Mouse (Mus musculus) hindbrain, embryonic 13.5 days (tissue): ENCODE results near the gene Letm1. TPM values are rescaled to one million over a fixed set of nuclear protein-coding genes. Genes with fewer than 3 reads are reported as not detected.

Experiments used
- ATAC-seq: fragments of 200-750 bp; cut with Nextera tagmentation; 2 replicates; pipeline ENCODE4 v1.8.0; 2017; ENCODE audit warnings: moderate TSS enrichment; ENCODE audit not compliant: low FRiP score
- H3K27ac ChIP-seq: fragments of 300-500 bp; sonication (generic); 2 replicates; pipeline ENCODE4 v1.5.1; 2015; ENCODE audit warnings: inconsistent platforms, mild to moderate bottlenecking, moderate library complexity
- H3K27me3 ChIP-seq: fragments of 300-500 bp; sonication (generic); 2 replicates; pipeline ENCODE4 v1.6.1; 2015; ENCODE audit warnings: mild to moderate bottlenecking, inconsistent platforms
- H3K36me3 ChIP-seq: fragments of 300-500 bp; sonication (generic); 2 replicates; pipeline ENCODE4 v1.6.1; 2015; ENCODE audit warnings: mild to moderate bottlenecking, inconsistent platforms
- H3K4me1 ChIP-seq: fragments of 300-500 bp; sonication (generic); replicated peaks from 2 replicates; pipeline ENCODE4 v1.6.1; 2015; ENCODE audit warnings: inconsistent platforms
- H3K4me2 ChIP-seq: fragments of 300-500 bp; sonication (generic); 2 replicates; pipeline ENCODE4 v1.6.1; 2015; ENCODE audit warnings: inconsistent platforms, mild to moderate bottlenecking, moderate library complexity
- H3K4me3 ChIP-seq: fragments of 300-500 bp; sonication (generic); 2 replicates; pipeline ENCODE4 v1.5.1; 2015; ENCODE audit warnings: mild to moderate bottlenecking, inconsistent platforms
- H3K9ac ChIP-seq: fragments of 300-500 bp; sonication (generic); 2 replicates; pipeline ENCODE4 v1.6.1; 2015; ENCODE audit warnings: mild to moderate bottlenecking, inconsistent platforms
- H3K9me3 ChIP-seq: fragments of 300-500 bp; sonication (generic); 2 replicates; pipeline ENCODE4 v1.6.1; 2016; ENCODE audit warnings: inconsistent platforms
- WGBS: fragments of 180-500 bp; shearing (Covaris S2); methylation state at CpG from one replicate; pipeline ENCODE4 v1.1.7; 2015; 5-methylcytosine and 5-hydroxymethylcytosine counted together
- polyA plus RNA-seq: library from polyadenylated mRNA; unstranded; fragments of >200 nt; fragmentation: Nextera tagmentation; extraction: Ambion mirVana; gene quantifications from 2 replicates; pipeline ENCODE4 v1.2.1, GENCODE M21; 2015

Letm1 gene
- polyA plus RNA-seq, 1 experiment from 2014 or later, result 58.5 TPM

- no peak for ATAC-seq
These were observed 33.5 kb upstream of the Letm1 start for GRCm38 (mm10) chr5:33816008-33816725.

GRCm38 (mm10) chr5:33811519-33811918 is 28.9 kb upstream of the Letm1 start:
- Histone ChIP-seq H3K9ac (no peak overlapping the region), H3K36me3 (no peaks in the 10 kb centered on the region), H3K4me3 (no peak overlapping the region), H3K4me1 (no peaks in the 10 kb centered on the region), H3K4me2 (no peak overlapping the region), H3K9me3 (no peaks in the 10 kb centered on the region), H3K27ac (no peak overlapping the region), H3K27me3 (no peaks in the 10 kb centered on the region)
- 93% methylated on average over 4 of the region's 4 CpGs for WGBS
- ATAC-seq, result no peak

More at GRCm38 (mm10) chr5:33816008-33816725, 33.5 kb upstream of the Letm1 start:
- Histone ChIP-seq H3K4me3 (no peak overlapping the region), H3K27ac (no peak overlapping the region), H3K4me2 (no peak overlapping the region), H3K9me3 (no peaks in the 10 kb centered on the region), H3K27me3 (no peaks in the 10 kb centered on the region), H3K36me3 (no peaks in the 10 kb centered on the region), H3K9ac (no peak overlapping the region), H3K4me1 (peaks cover 17% of the 10 kb centered on the region)
- WGBS, result 91% methylated on average over 6 of the region's 6 CpGs

GRCm38 (mm10) chr5:33803337-33803736 is 20.7 kb upstream of the Letm1 start:
- H3K36me3 ChIP-seq, result no peaks in the 10 kb centered on the region
- no peak for ATAC-seq
- H3K4me2 ChIP-seq, result no peak overlapping the region
- no peak overlapping the region for H3K4me3 ChIP-seq
- WGBS, result 94% methylated on average over 2 of the region's 2 CpGs
- peaks cover 19% of the 10 kb centered on the region for H3K9me3 ChIP-seq
- no peak overlapping the region for H3K9ac ChIP-seq
- no peak overlapping the region for H3K27ac ChIP-seq
- no peaks in the 10 kb centered on the region for H3K4me1 ChIP-seq
- no peaks in the 10 kb centered on the region for H3K27me3 ChIP-seq

GRCm38 (mm10) chr5:33791912-33792643 is 9.5 kb upstream of the Letm1 start:
- Histone ChIP-seq H3K4me1 (no peaks in the 10 kb centered on the region), H3K4me3 (no peak overlapping the region), H3K36me3 (no peaks in the 10 kb centered on the region), H3K9me3 (no peaks in the 10 kb centered on the region), H3K27me3 (no peaks in the 10 kb centered on the region), H3K9ac (no peak overlapping the region), H3K4me2 (no peak overlapping the region), H3K27ac (no peak overlapping the region)
- WGBS, result 86% methylated on average over 5 of the region's 5 CpGs
- no peak for ATAC-seq

- peaks cover 27% of the 10 kb centered on the region for H3K4me1 ChIP-seq
- peak overlapping the region; percentile 92 for H3K27ac ChIP-seq
- H3K27me3 ChIP-seq, result no peaks in the 10 kb centered on the region
- peaks cover under 1% of the 10 kb centered on the region; the same call in 1 of the 2 replicates for H3K36me3 ChIP-seq
- peak; percentile 80 for ATAC-seq
- H3K4me3 ChIP-seq, result peak overlapping the region; percentile 89
- peak overlapping the region; percentile 92 for H3K9ac ChIP-seq
- no peaks in the 10 kb centered on the region for H3K9me3 ChIP-seq
- 8% methylated on average over 6 of the region's 6 CpGs for WGBS
- peak overlapping the region; percentile 91 for H3K4me2 ChIP-seq
These were observed 378 bp upstream of the Letm1 start for GRCm38 (mm10) chr5:33782999-33783390.

GRCm38 (mm10) chr5:33781964-33782344 is 663 bp downstream of the Letm1 start:
- ATAC-seq, result no peak
- 5% methylated on average over 11 of the region's 11 CpGs for WGBS

GRCm38 (mm10) chr5:33777195-33777594 is 5.4 kb downstream of the Letm1 start:
- Histone ChIP-seq H3K9ac (no peak overlapping the region), H3K4me2 (no peak overlapping the region), H3K36me3 (peaks cover 36% of the 10 kb centered on the region), H3K4me3 (no peak overlapping the region), H3K27ac (no peak overlapping the region), H3K9me3 (no peaks in the 10 kb centered on the region), H3K27me3 (no peaks in the 10 kb centered on the region), H3K4me1 (peaks cover 19% of the 10 kb centered on the region)
- no peak for ATAC-seq

More at GRCm38 (mm10) chr5:33781964-33782344, 663 bp downstream of the Letm1 start:
- Histone ChIP-seq H3K27ac (peak overlapping the region; percentile 92), H3K9ac (peak overlapping the region; percentile 92), H3K4me2 (peak overlapping the region; percentile 91), H3K36me3 (peaks cover 10% of the 10 kb centered on the region), H3K4me3 (peak overlapping the region; percentile 89), H3K27me3 (no peaks in the 10 kb centered on the region), H3K4me1 (peaks cover 27% of the 10 kb centered on the region), H3K9me3 (no peaks in the 10 kb centered on the region)

- no peak overlapping the region for H3K9ac ChIP-seq
- 96% methylated on average over 8 of the region's 8 CpGs for WGBS
- ATAC-seq, result no peak
- H3K36me3 ChIP-seq, result peaks cover 90% of the 10 kb centered on the region
- H3K27me3 ChIP-seq, result no peaks in the 10 kb centered on the region
- no peak overlapping the region for H3K4me2 ChIP-seq
- no peaks in the 10 kb centered on the region for H3K9me3 ChIP-seq
- no peak overlapping the region for H3K4me3 ChIP-seq
- no peaks in the 10 kb centered on the region for H3K4me1 ChIP-seq
- no peak overlapping the region for H3K27ac ChIP-seq
These were observed 39.1 kb downstream of the Letm1 start for GRCm38 (mm10) chr5:33743481-33743880.

- Histone ChIP-seq H3K4me1 (no peaks in the 10 kb centered on the region), H3K9me3 (no peaks in the 10 kb centered on the region), H3K27me3 (no peaks in the 10 kb centered on the region), H3K27ac (no peak overlapping the region), H3K4me3 (no peak overlapping the region), H3K36me3 (peaks cover 68% of the 10 kb centered on the region), H3K4me2 (no peak overlapping the region), H3K9ac (no peak overlapping the region)
- no peak for ATAC-seq
- WGBS, result 95% methylated on average over 4 of the region's 4 CpGs
These were observed 42.1 kb downstream of the Letm1 start for GRCm38 (mm10) chr5:33740548-33740947.

- H3K27me3 ChIP-seq, result no peaks in the 10 kb centered on the region
- no peak for ATAC-seq
- peaks cover 68% of the 10 kb centered on the region for H3K36me3 ChIP-seq
- H3K27ac ChIP-seq, result no peak overlapping the region
- no peak overlapping the region for H3K4me2 ChIP-seq
- H3K9ac ChIP-seq, result no peak overlapping the region
- no peaks in the 10 kb centered on the region for H3K4me1 ChIP-seq
- H3K9me3 ChIP-seq, result no peaks in the 10 kb centered on the region
- no peak overlapping the region for H3K4me3 ChIP-seq
These were observed 44.3 kb downstream of the Letm1 start for GRCm38 (mm10) chr5:33738341-33738740.

GRCm38 (mm10) chr5:33737903-33738321 is 44.7 kb downstream of the Letm1 start:
- 25% methylated on average over 7 of the region's 7 CpGs for WGBS
- Histone ChIP-seq H3K4me3 (no peak overlapping the region), H3K4me2 (no peak overlapping the region), H3K4me1 (no peaks in the 10 kb centered on the region), H3K27ac (no peak overlapping the region), H3K9me3 (no peaks in the 10 kb centered on the region), H3K9ac (no peak overlapping the region), H3K27me3 (no peaks in the 10 kb centered on the region), H3K36me3 (peaks cover 67% of the 10 kb centered on the region)
- ATAC-seq, result 0 out of 2 replicates have a peak, but pooled peaks have one; percentile 36

GRCm38 (mm10) chr5:33736230-33736629 is 46.4 kb downstream of the Letm1 start:
- no peak overlapping the region for H3K27ac ChIP-seq
- no peak overlapping the region for H3K9ac ChIP-seq
- H3K27me3 ChIP-seq, result no peaks in the 10 kb centered on the region
- no peaks in the 10 kb centered on the region for H3K4me1 ChIP-seq
- H3K36me3 ChIP-seq, result peaks cover 61% of the 10 kb centered on the region
- no peak overlapping the region for H3K4me3 ChIP-seq
- ATAC-seq, result no peak
- H3K9me3 ChIP-seq, result no peaks in the 10 kb centered on the region
- H3K4me2 ChIP-seq, result no peak overlapping the region
- WGBS, result 72% methylated on average over 9 of the region's 9 CpGs
